Mouse (Mus musculus) liver, embryonic 15.5 days (tissue): Measurements from ENCODE around the gene A730049H05Rik. TPM values are rescaled to one million over a fixed set of nuclear protein-coding genes. Genes with fewer than 3 reads are reported as not detected.

ENCODE experiments used
- ATAC-seq: fragments of 200-750 bp; cut with Nextera tagmentation; 2 replicates; pipeline ENCODE4 v1.8.0; 2017; ENCODE audit warnings: moderate number of reproducible peaks, mild to moderate bottlenecking, moderate library complexity; ENCODE audit not compliant: insufficient read depth
- H3K27ac ChIP-seq: fragments of 300-500 bp; sonication (generic); replicated peaks from 2 replicates; pipeline ENCODE4 v1.5.1; 2015; ENCODE audit warnings: mild to moderate bottlenecking, inconsistent platforms
- H3K27me3 ChIP-seq: fragments of 300-500 bp; sonication (generic); 2 replicates; pipeline ENCODE4 v1.6.1; 2015; ENCODE audit warnings: mild to moderate bottlenecking, inconsistent platforms
- H3K36me3 ChIP-seq: fragments of 300-500 bp; sonication (generic); replicated peaks from 2 replicates; pipeline ENCODE4 v1.6.1; 2015; ENCODE audit warnings: moderate library complexity, mild to moderate bottlenecking, inconsistent platforms
- H3K4me1 ChIP-seq: fragments of 300-500 bp; sonication (generic); replicated peaks from 2 replicates; pipeline ENCODE4 v1.6.1; 2015; ENCODE audit warnings: inconsistent platforms
- H3K4me2 ChIP-seq: fragments of 300-500 bp; sonication (generic); 2 replicates; pipeline ENCODE4 v1.6.1; 2015; ENCODE audit warnings: moderate library complexity, mild to moderate bottlenecking, inconsistent platforms
- H3K4me3 ChIP-seq: fragments of 300-500 bp; sonication (generic); replicated peaks from 2 replicates; pipeline ENCODE4 v1.5.1; 2015; ENCODE audit warnings: mild to moderate bottlenecking, inconsistent platforms
- H3K9ac ChIP-seq: fragments of 300-500 bp; sonication (generic); 2 replicates; pipeline ENCODE4 v1.6.1; 2015; ENCODE audit warnings: moderate library complexity, mild to moderate bottlenecking, inconsistent platforms
- H3K9me3 ChIP-seq: fragments of 300-500 bp; sonication (generic); replicated peaks from 2 replicates; pipeline ENCODE4 v1.6.1; 2016; ENCODE audit warnings: inconsistent platforms
- WGBS: fragments of 180-500 bp; shearing (Covaris S2); methylation state at CpG from one replicate; pipeline ENCODE4 v1.1.7; 2015; ENCODE audit warnings: mixed read lengths; ENCODE audit not compliant: insufficient replicate concordance; 5-methylcytosine and 5-hydroxymethylcytosine counted together
- polyA plus RNA-seq: library from polyadenylated mRNA; unstranded; fragments of >200 nt; fragmentation: Nextera tagmentation; extraction: Ambion mirVana; gene quantifications from 2 replicates; pipeline ENCODE4 v1.2.1, GENCODE M21; 2015

The A730049H05Rik gene
- polyA plus RNA-seq, 1 experiment from 2014 or later = not detected

GRCm38 (mm10) chr6:92803213-92803612, 13.1 kb upstream of the A730049H05Rik start:
- ATAC-seq = no peak
- Histone ChIP-seq H3K36me3 (no peaks in the 10 kb centered on the region), H3K27me3 (no peaks in the 10 kb centered on the region), H3K27ac (no peak overlapping the region), H3K9me3 (no peaks in the 10 kb centered on the region), H3K4me1 (no peaks in the 10 kb centered on the region), H3K9ac (no peak overlapping the region), H3K4me2 (no peak overlapping the region), H3K4me3 (no peak overlapping the region)
- WGBS = 51% methylated on average over 6 of the region's 6 CpGs

GRCm38 (mm10) chr6:92804254-92804971, 11.9 kb upstream of the A730049H05Rik start:
- Histone ChIP-seq H3K4me3 (no peak overlapping the region), H3K36me3 (no peaks in the 10 kb centered on the region), H3K9me3 (no peaks in the 10 kb centered on the region), H3K4me2 (no peak overlapping the region), H3K27ac (no peak overlapping the region), H3K9ac (no peak overlapping the region), H3K27me3 (no peaks in the 10 kb centered on the region), H3K4me1 (no peaks in the 10 kb centered on the region)
- WGBS = 51% methylated on average over 3 of the region's 3 CpGs
- ATAC-seq = no peak

GRCm38 (mm10) chr6:92809818-92810217, 6.5 kb upstream of the A730049H05Rik start:
- H3K9me3 ChIP-seq = no peaks in the 10 kb centered on the region
- H3K27me3 ChIP-seq = no peaks in the 10 kb centered on the region
- H3K4me2 ChIP-seq = no peak overlapping the region
- no peaks in the 10 kb centered on the region for H3K4me1 ChIP-seq
- no peaks in the 10 kb centered on the region for H3K36me3 ChIP-seq
- no peak overlapping the region for H3K27ac ChIP-seq
- H3K9ac ChIP-seq = no peak overlapping the region
- 50% methylated on average over 3 of the region's 3 CpGs for WGBS
- ATAC-seq = no peak
- H3K4me3 ChIP-seq = no peak overlapping the region

- Histone ChIP-seq H3K4me2 (no peak overlapping the region), H3K36me3 (no peaks in the 10 kb centered on the region), H3K27ac (no peak overlapping the region), H3K4me3 (no peak overlapping the region), H3K9ac (no peak overlapping the region), H3K27me3 (no peaks in the 10 kb centered on the region), H3K4me1 (no peaks in the 10 kb centered on the region), H3K9me3 (no peaks in the 10 kb centered on the region)
- WGBS = 68% methylated on average over 2 of the region's 2 CpGs
- no peak for ATAC-seq
Measured at GRCm38 (mm10) chr6:92810628-92811027, 5.7 kb upstream of the A730049H05Rik start.

GRCm38 (mm10) chr6:92811566-92811965, 4.7 kb upstream of the A730049H05Rik start:
- no peak overlapping the region for H3K27ac ChIP-seq
- no peak overlapping the region for H3K9ac ChIP-seq

GRCm38 (mm10) chr6:92812702-92813370, 3.4 kb upstream of the A730049H05Rik start:
- Histone ChIP-seq H3K4me3 (no peak overlapping the region), H3K27me3 (no peaks in the 10 kb centered on the region), H3K4me1 (no peaks in the 10 kb centered on the region), H3K27ac (no peak overlapping the region), H3K9me3 (no peaks in the 10 kb centered on the region), H3K4me2 (no peak overlapping the region), H3K36me3 (no peaks in the 10 kb centered on the region), H3K9ac (no peak overlapping the region)
- 47% methylated on average over 2 of the region's 2 CpGs for WGBS
- ATAC-seq = no peak

More at GRCm38 (mm10) chr6:92811566-92811965, 4.7 kb upstream of the A730049H05Rik start:
- Histone ChIP-seq H3K4me3 (no peak overlapping the region), H3K36me3 (no peaks in the 10 kb centered on the region), H3K9me3 (no peaks in the 10 kb centered on the region), H3K27me3 (no peaks in the 10 kb centered on the region), H3K4me2 (no peak overlapping the region), H3K4me1 (no peaks in the 10 kb centered on the region)
- ATAC-seq = no peak

GRCm38 (mm10) chr6:92817661-92818060, 1.4 kb downstream of the A730049H05Rik start:
- 53% methylated on average over 8 of the region's 8 CpGs for WGBS
- no peaks in the 10 kb centered on the region for H3K36me3 ChIP-seq

GRCm38 (mm10) chr6:92821606-92822005, 5.3 kb downstream of the A730049H05Rik start:
- Histone ChIP-seq H3K4me2 (no peak overlapping the region), H3K27me3 (no peaks in the 10 kb centered on the region), H3K4me3 (no peak overlapping the region), H3K9me3 (no peaks in the 10 kb centered on the region), H3K9ac (no peak overlapping the region), H3K4me1 (no peaks in the 10 kb centered on the region), H3K27ac (no peak overlapping the region), H3K36me3 (no peaks in the 10 kb centered on the region)
- 51% methylated on average over 5 of the region's 5 CpGs for WGBS
- ATAC-seq = no peak

More at GRCm38 (mm10) chr6:92817661-92818060, 1.4 kb downstream of the A730049H05Rik start:
- no peak overlapping the region for H3K4me2 ChIP-seq
- no peak for ATAC-seq
- no peaks in the 10 kb centered on the region for H3K27me3 ChIP-seq
- H3K27ac ChIP-seq = no peak overlapping the region
- no peaks in the 10 kb centered on the region for H3K9me3 ChIP-seq
- no peak overlapping the region for H3K4me3 ChIP-seq
- H3K4me1 ChIP-seq = no peaks in the 10 kb centered on the region
- H3K9ac ChIP-seq = no peak overlapping the region

GRCm38 (mm10) chr6:92822006-92822405, 5.7 kb downstream of the A730049H05Rik start:
- no peak overlapping the region for H3K9ac ChIP-seq
- no peaks in the 10 kb centered on the region for H3K9me3 ChIP-seq
- H3K36me3 ChIP-seq = no peaks in the 10 kb centered on the region
- no peak overlapping the region for H3K27ac ChIP-seq
- no peak overlapping the region for H3K4me3 ChIP-seq
- H3K27me3 ChIP-seq = no peaks in the 10 kb centered on the region
- 56% methylated on average over 6 of the region's 6 CpGs for WGBS
- no peaks in the 10 kb centered on the region for H3K4me1 ChIP-seq
- no peak for ATAC-seq
- no peak overlapping the region for H3K4me2 ChIP-seq

- H3K27ac ChIP-seq = no peak overlapping the region
- H3K9ac ChIP-seq = no peak overlapping the region
- 64% methylated on average over 7 of the region's 7 CpGs for WGBS
- H3K27me3 ChIP-seq = no peaks in the 10 kb centered on the region
- H3K4me1 ChIP-seq = no peaks in the 10 kb centered on the region
- no peak for ATAC-seq
- no peak overlapping the region for H3K4me3 ChIP-seq
- H3K36me3 ChIP-seq = no peaks in the 10 kb centered on the region
- no peak overlapping the region for H3K4me2 ChIP-seq
- H3K9me3 ChIP-seq = no peaks in the 10 kb centered on the region
Measured at GRCm38 (mm10) chr6:92823991-92824390, 7.7 kb downstream of the A730049H05Rik start.

GRCm38 (mm10) chr6:92826561-92826960, 10.3 kb downstream of the A730049H05Rik start:
- 33% methylated on average over 5 of the region's 5 CpGs for WGBS
- H3K4me3 ChIP-seq = no peak overlapping the region
- H3K36me3 ChIP-seq = no peaks in the 10 kb centered on the region
- H3K9ac ChIP-seq = no peak overlapping the region
- no peak for ATAC-seq
- H3K4me2 ChIP-seq = no peak overlapping the region
- no peak overlapping the region for H3K27ac ChIP-seq
- H3K4me1 ChIP-seq = no peaks in the 10 kb centered on the region
- no peaks in the 10 kb centered on the region for H3K9me3 ChIP-seq
- no peaks in the 10 kb centered on the region for H3K27me3 ChIP-seq
